Mouse (Mus musculus) cerebellum, postnatal 25 days (tissue): Measurements from ENCODE around the gene Entr1.

Experiments
- DNase-seq, 2 experiments: peaks; one replicate each; pipeline ENCODE4 v3.0.0; 2021; ENCODE audit warnings: mixed read lengths in 2 of 2

Entr1 gene

GRCm38 (mm10) chr2:26342609-26343490, 46.3 kb downstream of the Entr1 start:
- no peak for DNase-seq

- DNase-seq: peak; percentile 79 to 87
These were observed 47.1 kb downstream of the Entr1 start for GRCm38 (mm10) chr2:26342044-26342443.

- DNase-seq: no peak
These were observed 47.6 kb downstream of the Entr1 start for GRCm38 (mm10) chr2:26341510-26341981.

- DNase-seq: peak; percentile 66 to 75
These were observed 49.9 kb downstream of the Entr1 start for GRCm38 (mm10) chr2:26339204-26339551.

- peak; percentile 70 to 81 for DNase-seq
These were observed 50.6 kb downstream of the Entr1 start for GRCm38 (mm10) chr2:26338302-26339203.
